Mouse (Mus musculus) kidney, postnatal 25 days (tissue): ENCODE measurements around the gene Gm11627.
"Not testable (repeated sequence)": the region's sequence is repeated elsewhere in the genome, so short reads cannot be mapped to it uniquely, and the experiment has no call there.

Source experiments
- DNase-seq, 2 experiments: peaks; one replicate each; pipeline ENCODE4 v3.0.0; 2021; ENCODE audit warnings: mixed read lengths in 2 of 2

Gm11627 gene

DNA sequence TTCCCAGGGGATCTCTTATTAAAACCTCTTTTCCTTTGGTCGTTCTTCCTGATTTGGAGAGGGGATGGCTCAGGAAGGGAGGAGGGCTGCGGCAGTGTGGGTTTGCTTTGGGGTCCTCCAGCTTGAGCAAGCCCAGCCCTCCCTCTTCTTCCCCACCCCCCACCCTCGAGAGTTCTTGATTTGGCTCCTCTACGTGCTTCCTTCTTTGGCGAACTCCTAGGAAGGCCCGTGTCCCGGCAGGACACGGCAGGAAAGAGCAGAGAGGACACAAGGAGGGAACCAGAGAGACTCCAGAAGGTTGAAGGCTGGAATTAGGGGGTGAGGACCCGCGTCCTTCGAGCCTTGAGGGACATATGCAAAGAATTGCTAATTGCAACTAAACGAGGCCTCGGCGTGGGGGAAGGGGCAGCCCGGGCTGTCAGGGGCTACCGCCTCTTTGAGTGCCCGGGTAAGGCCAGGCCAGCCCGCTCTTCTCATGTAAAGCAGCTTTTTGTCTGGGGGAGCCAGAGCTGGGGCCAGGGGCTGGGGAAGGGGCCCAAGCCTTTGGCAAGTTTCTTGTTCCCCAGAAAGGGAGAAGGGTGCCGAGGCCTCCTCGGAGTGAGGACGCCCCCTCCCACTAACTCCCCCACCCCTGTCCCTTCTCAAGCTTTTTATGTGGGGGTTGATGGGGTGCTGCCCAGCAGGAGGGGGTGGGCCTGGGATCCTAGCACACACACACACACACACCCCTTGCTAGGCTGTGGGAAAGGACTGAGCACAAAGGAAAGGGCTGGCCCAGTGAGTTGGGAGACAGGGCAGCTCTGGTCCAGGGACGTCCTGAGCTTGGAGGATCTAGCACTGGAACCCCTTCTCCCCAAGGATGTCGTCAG lies at the start of gene Gm11627:
Gene Gm11627 (minus strand): TSS at position 297 of the 869 bp plus-strand sequence.
- no peak for DNase-seq

DNA sequence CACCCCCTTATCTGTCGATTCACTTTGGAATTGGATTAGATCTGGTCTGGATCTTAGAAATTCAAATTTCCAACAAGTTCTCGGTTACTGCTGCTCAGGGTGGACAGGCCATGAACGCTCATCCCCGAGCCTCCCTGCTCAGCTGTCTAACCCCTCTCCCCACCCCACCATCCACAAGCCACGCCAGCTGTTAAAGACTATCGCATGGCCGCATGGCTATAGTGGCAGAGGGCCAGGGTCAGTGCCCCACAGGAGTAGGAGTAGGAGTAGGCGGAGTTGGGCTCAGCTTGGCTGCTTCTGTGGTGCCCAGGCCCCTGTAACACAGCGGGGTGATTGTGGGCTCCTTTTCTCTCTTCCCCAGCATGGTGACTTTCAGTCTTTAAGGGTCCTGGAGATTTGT lies 49.3 kb upstream of the Gm11627 start:
- DNase-seq: no peak

DNA sequence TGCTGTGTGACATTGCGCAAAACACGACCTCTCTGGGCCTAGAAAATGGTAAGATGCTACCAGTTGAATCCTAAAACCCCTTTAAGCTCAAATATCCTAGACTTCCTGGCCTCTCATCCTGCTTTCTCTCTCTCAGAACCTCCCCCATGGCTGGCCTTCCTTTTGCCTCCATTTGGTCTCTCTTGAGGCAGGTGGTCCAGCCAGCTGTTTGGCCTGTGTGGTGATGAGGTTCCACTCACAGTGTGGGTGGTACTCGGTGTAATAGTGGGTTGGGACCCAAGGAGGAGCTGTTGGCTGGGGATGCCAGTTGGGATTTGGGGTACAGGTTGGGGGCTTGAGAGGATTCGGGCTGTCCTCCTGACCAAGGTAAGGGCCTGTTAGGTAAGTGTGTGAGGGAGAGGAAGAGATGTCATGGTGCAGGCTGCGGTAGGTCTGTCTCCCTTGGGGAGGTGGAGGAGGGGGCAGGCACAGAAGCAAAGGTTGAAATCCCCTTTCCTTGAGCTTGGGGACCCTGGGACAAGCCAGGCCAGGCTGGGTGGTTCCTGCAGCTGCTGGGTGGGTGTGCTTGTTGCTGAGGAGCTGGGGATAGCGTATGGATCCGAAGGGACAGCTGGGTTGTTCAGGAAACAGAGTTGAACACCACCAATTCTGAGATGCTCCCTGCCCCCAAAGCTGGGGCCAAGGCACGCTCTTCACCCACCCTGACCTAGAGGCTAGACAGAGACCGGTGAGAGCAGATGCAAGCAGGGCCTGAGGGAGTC lies 48.1 kb upstream of the Gm11627 start:
- DNase-seq: no peak

DNA sequence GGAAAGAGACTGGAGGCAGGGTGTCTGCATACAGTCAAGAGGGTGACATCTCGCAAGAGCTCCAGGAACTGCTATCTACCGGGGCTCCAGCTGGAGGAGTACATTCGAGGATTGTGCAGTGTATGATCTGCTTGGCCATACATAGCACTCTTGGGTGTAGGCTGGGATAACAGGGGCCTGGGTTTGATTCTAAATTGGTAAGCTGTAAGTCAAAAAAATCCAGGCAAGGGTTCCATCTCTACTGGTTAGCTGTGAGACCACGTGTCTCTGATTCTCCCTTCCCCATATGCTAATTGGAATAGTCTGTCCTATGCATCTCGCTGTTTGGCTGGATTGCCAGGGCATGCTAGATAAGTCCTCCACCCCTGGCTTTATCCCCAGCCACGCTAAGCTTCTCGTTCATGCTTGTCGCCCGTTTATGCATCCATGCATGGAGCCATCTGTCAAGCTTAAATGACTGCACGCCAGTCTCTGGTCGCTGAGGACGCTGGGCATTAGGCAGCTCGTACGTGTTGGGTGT lies 45.7 kb upstream of the Gm11627 start:
- no peak for DNase-seq

DNA sequence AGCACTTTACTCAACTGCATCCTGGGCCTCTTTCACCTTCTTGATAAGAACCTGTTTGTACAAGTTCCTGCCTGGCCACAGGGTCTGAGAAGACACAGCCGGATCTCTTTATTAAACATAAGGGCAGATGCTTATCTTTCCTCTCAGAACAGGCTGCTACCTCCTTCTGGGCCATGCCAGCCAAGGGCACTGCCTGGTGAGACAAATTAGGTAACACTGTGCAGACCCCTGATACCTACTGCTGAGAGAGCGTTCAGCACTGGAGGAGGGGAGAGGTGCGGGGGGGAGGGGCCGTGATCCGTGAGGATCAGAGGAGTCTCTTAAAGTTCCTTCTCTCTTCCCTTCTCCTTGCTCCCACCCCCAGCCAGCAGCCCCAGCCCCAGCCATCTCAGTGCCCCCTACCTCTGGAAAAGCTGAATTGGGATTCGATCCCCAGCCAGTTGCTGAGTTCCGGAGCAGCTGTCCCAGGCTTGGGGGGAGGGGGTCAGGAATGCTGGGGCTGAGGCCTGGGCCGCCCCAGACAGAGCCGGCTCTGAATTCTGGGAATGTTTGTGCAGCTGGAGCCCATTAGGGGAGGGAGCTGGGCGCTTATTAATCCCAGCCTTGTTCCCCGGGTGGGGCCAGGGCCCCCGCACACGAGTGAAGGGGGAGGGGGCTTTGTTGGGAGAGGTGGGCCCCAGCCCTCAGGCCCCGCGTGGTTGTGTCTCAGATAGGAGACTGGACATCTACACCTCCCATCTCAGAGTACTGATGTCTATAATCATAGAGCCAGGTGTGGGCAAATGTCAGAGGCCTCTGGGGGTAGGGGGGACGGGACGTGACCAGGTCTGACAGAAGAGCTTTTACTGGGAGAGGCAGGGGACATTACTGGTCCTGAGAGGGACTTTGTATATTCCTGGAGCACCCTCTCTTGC lies 44.9 kb upstream of the Gm11627 start:
- DNase-seq: peak; percentile 55 to 62

DNA sequence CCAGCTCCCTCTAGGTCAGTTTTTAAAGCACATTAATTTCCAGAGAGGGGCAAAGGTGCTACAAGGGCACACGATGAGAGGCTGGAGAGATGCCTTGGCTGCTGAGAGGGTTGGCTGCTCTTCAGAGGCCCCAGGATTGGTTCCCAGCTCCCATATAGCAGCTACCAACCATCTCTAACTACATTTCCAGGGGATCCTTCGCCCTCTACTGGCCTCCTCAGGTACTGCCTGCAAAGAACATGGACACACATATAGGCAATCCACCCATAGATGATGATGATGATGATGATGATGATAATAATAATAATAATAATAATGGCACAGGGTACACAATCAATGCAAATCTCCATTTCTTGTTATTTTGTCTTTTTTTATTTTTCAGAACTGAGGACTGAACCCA lies 40.2 kb upstream of the Gm11627 start:
- DNase-seq: no peak

DNA sequence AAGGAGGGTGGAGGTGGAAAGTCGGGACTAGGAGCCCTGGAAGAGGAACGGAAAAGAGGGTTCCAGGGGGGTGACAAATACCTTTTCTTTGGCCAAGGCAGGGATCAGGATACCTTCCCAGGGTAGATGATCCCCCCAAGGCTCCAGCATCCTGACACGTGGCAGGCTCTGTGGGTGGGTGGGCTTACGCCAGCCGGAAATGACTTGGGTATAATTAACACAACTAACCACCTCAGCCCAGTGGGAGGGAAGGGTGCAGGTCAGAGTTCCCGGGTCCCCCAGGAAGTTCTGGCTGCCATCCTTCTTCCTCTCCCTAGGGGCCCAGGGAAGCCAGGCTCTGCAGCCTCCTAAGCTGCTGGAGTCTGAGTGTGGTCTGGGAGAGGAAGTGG lies 32.0 kb upstream of the Gm11627 start:
- no peak for DNase-seq

DNA sequence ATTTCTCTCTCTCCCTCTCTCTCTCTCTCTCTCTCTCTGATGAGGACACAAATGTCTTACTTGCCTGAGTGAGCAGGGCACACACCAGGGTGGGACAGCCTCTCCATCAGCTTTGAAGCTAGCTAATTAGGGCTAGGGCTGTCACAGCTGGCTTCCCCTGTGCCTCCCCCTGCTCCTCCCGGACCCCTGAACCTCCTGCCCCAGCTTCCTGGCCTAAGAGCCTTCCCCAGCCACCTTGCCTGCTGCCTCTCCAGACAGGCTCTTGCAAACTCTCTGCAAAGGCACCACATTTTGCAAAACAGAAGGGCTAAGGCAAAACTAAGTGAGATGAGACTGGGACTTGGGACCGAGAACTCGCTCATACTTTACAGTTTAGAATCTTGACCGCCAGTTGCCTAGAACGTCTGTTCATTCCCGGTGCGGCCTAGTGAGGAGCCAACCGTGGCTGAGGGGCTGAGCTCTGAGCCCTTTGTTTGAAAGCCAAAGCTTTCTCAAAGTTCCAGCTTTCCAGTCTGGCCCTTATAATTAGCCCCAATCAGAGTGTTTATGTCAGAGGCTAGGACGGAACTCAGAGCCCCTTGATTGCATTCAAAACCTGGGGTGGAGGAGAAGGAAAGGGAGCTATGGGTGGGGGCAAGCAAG lies 31.5 kb upstream of the Gm11627 start:
- no peak for DNase-seq

DNA sequence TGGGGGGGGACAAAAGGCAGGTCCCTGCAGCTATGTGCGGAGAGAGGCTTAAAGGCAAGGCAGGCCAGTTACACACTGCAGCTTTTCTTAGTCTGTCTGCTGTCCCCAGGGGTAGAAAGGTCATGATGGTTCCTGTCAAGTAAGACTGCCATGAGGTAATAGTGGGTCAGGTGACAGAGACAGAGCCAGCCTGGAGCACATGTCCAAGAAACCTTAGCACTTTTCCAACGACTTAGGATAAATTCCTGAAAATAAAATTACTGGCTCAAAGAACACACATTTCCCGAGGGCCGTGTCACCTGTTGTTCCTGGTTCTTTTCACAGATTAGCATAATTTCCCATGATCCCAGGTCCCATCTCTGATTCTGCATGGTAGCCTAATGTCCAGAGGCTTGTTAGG lies 31.0 kb upstream of the Gm11627 start:
- DNase-seq: no peak

DNA sequence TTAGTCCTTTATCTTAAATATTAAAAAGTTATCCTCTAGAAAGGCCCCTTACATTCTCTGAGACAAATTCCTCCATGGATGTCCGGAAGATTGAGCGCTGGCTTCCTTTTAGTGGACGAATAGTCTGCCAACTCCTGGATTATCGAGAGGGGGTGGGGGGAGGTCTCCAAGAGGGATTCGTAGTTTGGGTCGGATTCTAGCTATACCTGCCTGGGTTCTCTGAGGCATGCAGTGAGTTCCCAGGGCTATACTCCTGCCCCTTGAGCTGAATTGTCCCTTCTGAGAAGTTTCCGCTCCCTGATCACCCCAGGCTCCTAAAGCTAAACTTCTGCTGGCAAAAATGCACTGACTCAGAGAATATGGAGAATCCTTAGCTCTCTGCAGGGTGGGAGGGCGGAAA lies 30.2 kb upstream of the Gm11627 start:
- no peak for DNase-seq

DNA sequence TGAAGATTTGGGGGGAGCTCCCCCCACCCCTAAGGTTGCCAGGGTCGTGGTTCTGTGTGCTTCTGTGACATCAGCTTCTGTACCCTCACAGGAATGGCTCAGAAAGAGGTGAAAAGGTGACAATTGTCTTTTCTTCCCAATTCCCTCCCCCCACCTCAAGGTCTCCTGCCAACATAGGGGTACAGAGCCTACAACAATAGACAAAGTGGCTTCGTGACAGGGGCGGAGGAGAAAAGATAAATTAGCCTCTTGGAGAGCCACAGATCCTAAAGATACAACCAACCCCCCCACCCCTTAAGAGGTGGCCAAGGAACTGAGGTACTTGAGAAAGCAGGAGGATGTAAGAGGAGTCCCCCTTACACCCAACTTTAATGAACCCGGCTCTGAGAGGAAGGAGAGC lies 29.4 kb upstream of the Gm11627 start:
- DNase-seq: no peak

DNA sequence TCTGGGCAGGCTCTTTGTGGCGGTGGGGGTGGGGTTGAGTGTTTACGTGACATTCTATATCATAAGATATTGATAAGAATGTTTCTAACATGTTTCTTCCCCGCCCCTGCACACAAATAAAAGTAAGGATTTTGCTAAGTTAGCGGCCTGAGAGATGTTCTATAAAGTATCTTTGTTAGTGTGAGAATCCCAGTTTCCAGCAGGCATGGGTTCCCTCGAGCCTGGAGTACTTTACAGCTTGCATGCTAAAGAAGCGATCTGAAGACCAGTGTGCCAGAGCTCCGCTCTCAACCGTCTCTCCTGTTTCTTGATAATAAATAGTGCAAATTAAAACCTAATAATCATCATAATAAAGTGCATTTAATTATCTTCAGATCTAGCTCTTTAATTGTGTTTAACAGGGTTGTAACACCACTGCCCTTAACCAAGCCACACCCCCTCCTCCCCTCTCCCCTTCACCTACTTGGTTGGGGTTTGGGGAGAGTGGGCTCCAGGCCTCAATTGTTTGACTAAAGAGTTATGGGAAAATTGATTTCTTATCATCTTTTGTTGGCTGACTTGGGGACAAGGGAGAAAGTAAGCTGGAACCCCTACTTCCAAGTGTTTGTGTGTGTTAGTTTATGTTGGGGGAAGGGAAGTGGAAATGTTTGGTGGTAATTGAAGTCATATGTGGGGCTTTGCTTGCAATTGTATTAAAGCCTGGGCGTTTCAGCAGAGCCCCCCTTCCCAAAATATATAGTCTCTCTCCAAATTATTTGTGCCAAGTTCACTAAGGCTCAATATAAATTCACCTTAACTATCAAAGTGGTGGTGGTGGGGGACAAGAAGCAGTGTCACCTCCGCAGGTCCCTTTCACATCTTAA lies 28.7 kb upstream of the Gm11627 start:
- no peak for DNase-seq

DNA sequence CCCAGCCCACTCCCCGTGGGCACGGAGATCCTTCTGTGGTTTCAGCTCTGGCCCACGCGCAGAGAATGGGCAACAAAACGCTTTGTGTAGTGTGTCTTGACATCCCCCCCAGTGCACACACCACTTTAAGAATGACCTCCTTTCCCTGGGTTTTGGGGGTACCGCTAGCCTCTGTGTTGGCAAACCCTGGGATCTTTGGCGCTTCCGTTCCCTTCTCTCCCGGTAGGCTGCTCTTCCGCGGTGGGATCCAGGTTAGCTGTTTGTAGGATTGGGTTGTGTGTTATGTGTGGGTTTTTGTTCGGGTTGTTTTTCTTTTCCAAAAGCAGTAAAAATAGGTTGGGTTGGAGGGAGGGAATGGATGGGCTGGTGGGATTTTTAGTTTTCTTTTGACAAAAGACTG lies 27.9 kb upstream of the Gm11627 start:
- not testable (repeated sequence) for DNase-seq

DNA sequence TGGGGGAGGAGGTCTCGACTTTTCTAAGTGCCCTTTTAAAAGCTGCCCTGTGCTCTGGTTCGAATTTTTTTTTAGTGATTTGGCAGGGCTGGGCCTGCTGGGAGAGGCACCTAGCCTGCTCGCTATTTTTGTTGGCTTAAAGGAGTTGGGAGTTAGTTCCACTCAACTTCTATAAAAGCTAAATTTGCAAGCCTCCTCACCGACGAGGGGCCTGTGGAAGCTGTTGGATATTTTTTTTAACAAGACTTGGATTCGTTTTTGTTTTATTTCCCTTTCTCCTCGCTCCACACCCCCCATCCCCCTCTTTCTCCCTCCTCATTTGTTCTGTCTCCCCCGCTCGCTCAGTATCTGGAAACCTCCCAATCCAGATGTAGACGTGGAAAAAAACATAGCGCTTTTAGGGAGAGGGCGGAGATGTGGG lies 27.5 kb upstream of the Gm11627 start:
- DNase-seq: no peak

DNA sequence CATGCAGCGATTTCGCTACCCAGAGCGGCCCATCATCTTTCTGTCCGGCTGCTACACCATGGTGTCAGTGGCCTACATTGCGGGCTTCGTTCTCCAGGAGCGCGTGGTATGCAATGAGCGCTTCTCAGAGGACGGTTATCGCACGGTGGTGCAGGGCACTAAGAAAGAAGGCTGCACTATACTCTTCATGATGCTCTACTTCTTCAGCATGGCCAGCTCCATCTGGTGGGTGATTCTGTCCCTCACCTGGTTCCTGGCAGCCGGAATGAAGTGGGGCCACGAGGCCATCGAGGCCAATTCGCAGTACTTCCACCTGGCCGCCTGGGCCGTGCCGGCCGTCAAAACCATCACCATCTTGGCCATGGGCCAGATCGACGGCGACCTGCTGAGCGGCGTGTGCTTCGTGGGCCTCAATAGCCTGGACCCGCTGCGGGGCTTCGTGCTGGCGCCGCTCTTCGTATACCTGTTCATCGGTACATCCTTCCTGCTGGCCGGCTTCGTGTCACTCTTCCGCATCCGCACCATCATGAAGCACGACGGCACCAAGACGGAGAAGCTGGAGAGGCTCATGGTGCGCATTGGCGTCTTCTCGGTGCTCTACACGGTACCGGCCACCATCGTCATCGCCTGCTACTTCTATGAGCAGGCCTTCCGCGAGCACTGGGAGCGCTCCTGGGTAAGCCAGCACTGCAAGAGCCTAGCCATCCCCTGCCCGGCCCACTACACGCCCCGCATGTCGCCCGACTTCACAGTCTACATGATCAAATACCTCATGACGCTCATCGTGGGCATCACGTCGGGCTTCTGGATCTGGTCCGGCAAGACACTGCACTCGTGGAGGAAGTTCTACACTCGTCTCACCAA lies 26.5 kb upstream of the Gm11627 start:
- peak in 1 of 2 experiments; percentile 41 for DNase-seq

DNA sequence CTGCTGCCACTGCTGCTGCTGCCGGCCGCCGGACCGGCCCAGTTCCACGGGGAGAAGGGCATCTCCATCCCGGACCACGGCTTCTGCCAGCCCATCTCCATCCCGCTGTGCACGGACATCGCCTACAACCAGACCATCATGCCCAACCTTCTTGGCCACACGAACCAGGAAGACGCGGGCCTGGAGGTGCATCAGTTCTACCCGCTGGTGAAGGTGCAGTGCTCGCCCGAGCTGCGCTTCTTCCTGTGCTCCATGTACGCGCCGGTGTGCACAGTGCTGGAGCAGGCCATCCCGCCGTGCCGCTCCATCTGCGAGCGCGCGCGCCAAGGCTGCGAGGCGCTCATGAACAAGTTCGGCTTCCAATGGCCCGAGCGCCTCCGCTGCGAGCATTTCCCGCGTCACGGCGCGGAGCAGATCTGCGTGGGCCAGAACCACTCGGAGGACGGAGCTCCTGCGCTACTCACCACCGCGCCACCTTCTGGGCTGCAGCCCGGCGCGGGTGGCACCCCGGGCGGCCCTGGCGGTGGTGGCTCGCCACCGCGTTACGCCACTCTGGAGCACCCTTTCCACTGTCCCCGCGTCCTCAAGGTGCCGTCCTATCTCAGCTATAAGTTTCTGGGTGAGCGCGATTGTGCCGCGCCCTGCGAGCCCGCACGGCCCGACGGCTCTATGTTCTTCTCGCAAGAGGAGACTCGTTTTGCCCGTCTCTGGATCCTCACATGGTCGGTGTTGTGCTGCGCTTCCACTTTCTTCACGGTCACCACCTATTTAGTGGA lies 25.7 kb upstream of the Gm11627 start:
- DNase-seq: peak; percentile 18 to 47

DNA sequence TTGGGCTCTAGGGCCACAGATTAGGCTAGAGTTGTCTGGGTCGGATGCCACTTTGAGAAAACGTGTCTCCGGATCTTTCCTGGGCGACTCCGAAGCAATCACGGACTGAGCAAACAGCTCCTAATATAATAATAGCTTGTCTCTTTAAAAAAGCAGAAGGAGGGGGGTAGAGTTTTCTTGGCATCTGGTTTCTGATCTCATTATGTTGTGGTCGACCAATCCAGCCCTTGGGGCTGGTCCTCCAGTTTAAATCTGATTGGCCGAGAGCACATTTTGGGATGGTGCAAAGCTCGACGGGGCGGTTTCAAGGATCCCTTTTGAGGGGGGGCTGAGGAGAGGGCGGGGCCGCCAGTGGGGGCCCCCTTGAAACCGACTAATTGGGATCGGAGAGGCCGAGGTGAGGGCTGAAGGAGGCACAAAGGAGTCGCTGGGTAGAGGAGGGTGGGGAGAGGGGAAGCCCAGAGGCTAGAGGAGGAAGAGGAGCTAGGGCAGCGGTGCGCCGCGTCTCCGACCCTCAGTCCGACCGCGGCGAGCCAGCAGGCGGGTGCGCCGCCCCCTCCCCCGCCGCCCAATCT lies 24.8 kb upstream of the Gm11627 start, which contains the start of gene Fzd2:
Gene Fzd2 (plus strand): TSS at position 387 of the 575 bp plus-strand sequence.
- DNase-seq: peak; percentile 83 to 93

DNA sequence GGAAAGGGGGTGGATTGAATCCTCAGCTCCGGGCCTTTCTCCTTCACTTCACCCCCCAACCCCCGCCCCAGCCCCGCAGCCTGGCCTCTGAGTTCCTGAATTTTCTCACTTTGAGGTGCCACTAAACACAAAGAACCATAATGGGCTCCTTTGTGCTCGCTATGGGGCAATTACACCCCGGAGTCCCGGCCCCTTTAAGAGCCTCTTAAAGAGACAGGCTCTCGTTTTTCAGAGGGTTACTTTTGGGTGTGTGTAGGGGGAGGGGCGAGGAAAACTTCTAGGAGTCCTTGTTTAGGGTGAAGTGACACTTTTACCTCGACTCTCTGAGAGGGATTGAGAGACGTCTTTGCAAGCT lies 24.2 kb upstream of the Gm11627 start:
- DNase-seq: peak; percentile 62 to 74
